Mouse (Mus musculus) stomach, embryonic 15.5 days (tissue): ENCODE results near the gene Ap3d1. TPM values are rescaled to one million over a fixed set of nuclear protein-coding genes. Genes with fewer than 3 reads are reported as not detected.

Experiments used
- ATAC-seq: fragments of 200-750 bp; cut with Nextera tagmentation; 2 replicates; pipeline ENCODE4 v1.8.0; 2017; ENCODE audit warnings: low read depth, moderate number of reproducible peaks, moderate TSS enrichment; ENCODE audit not compliant: insufficient read depth, low FRiP score
- H3K27ac ChIP-seq: fragments of 300-500 bp; sonication (generic); 2 replicates; pipeline ENCODE4 v1.5.1; 2015; ENCODE audit warnings: mild to moderate bottlenecking, inconsistent platforms
- H3K27me3 ChIP-seq: fragments of 300-500 bp; sonication (generic); replicated peaks from 2 replicates; pipeline ENCODE4 v1.6.1; 2015; ENCODE audit warnings: inconsistent platforms
- H3K36me3 ChIP-seq: fragments of 300-500 bp; sonication (generic); 2 replicates; pipeline ENCODE4 v1.6.1; 2015; ENCODE audit warnings: inconsistent platforms
- H3K4me1 ChIP-seq: fragments of 300-500 bp; sonication (generic); 2 replicates; pipeline ENCODE4 v1.6.1; 2015; ENCODE audit warnings: inconsistent platforms
- H3K4me2 ChIP-seq: fragments of 300-500 bp; sonication (generic); 2 replicates; pipeline ENCODE4 v1.6.1; 2015; ENCODE audit warnings: mild to moderate bottlenecking, inconsistent platforms
- H3K4me3 ChIP-seq: fragments of 300-500 bp; sonication (generic); replicated peaks from 2 replicates; pipeline ENCODE4 v1.5.1; 2015; ENCODE audit warnings: inconsistent platforms
- H3K9ac ChIP-seq: fragments of 300-500 bp; sonication (generic); 2 replicates; pipeline ENCODE4 v1.6.1; 2015; ENCODE audit warnings: inconsistent platforms
- H3K9me3 ChIP-seq: fragments of 300-500 bp; sonication (generic); 2 replicates; pipeline ENCODE4 v1.6.1; 2016; ENCODE audit warnings: inconsistent platforms
- WGBS: fragments of 180-500 bp; shearing (Covaris S2); methylation state at CpG from one replicate; pipeline ENCODE4 v1.1.7; 2015; 5-methylcytosine and 5-hydroxymethylcytosine counted together
- polyA plus RNA-seq: library from polyadenylated mRNA; unstranded; fragments of >200 nt; fragmentation: Nextera tagmentation; extraction: Ambion mirVana; gene quantifications from 2 replicates; pipeline ENCODE4 v1.2.1, GENCODE M21; 2015

Gene Ap3d1
- polyA plus RNA-seq, 1 experiment from 2014 or later, result 76.1 TPM

DNA sequence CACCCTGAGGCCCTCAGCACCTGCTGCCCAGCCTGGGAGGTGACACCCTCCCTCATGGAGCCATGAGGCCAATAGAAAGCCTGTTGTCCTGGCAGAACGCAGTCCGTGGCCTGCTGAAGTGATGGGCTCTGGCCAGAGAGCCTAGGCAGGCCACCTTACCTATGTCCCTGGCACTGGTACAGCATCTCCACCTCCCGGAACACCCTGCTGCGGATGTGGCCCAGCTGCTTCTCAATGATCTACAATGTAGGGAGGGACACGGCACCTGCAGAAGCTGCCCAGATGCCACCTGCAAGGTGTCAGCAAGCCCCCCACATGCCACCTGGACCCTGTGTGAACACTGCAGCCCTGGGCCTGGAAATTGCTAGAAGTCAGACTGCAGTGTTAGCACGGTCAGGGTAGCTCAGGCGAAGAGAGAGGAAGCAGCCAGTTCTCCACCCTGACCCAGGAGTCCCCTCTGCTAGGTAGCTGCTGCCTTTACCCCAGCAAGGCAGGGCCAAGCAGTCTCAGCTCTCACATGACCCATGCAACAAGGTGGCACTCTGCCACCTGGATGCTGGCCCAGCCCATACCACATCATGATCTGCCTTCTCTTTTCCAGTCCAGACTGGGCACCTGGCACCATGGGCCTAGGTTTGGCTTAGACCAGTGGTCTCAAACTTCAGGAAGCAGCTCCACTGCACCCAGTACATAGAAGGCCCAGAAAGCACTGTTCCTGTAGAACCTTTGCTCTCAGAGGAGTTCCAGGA, 72.2 kb downstream of the Ap3d1 start:
- ATAC-seq, result no peak
- no peak overlapping the region for H3K9ac ChIP-seq
- peaks cover 52% of the 10 kb centered on the region for H3K36me3 ChIP-seq
- H3K9me3 ChIP-seq, result no peaks in the 10 kb centered on the region
- 95% methylated on average over 7 of the region's 7 CpGs for WGBS
- no peak overlapping the region for H3K27ac ChIP-seq
- no peak overlapping the region for H3K4me2 ChIP-seq
- no peaks in the 10 kb centered on the region for H3K27me3 ChIP-seq
- H3K4me3 ChIP-seq, result no peak overlapping the region
- peaks cover 50% of the 10 kb centered on the region for H3K4me1 ChIP-seq

DNA sequence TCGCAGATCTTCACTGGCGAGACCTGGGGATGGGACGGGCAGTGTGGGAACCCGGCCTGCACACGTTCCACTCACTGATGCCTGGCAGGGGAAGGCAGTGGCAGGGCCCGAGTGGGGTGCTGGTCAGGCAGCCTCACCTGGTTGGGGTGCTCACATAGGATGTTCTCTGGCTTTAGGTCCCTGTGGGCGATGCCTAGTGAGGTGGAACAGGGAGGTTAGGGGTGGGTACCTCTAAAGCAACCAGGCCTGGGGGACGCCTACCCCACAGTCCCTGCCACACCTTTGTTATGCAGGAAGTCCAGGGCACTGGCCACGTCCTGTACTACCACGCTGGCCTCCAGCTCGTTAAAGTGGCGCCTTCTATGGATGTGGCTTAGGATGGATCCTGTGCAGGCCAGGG, 73.0 kb downstream of the Ap3d1 start:
- Histone ChIP-seq H3K4me2 (no peak overlapping the region), H3K4me1 (peaks cover 48% of the 10 kb centered on the region), H3K36me3 (peaks cover 52% of the 10 kb centered on the region), H3K9me3 (no peaks in the 10 kb centered on the region), H3K4me3 (no peak overlapping the region), H3K27ac (no peak overlapping the region), H3K27me3 (no peaks in the 10 kb centered on the region), H3K9ac (no peak overlapping the region)
- 87% methylated on average over 12 of the region's 12 CpGs for WGBS
- ATAC-seq, result no peak

DNA sequence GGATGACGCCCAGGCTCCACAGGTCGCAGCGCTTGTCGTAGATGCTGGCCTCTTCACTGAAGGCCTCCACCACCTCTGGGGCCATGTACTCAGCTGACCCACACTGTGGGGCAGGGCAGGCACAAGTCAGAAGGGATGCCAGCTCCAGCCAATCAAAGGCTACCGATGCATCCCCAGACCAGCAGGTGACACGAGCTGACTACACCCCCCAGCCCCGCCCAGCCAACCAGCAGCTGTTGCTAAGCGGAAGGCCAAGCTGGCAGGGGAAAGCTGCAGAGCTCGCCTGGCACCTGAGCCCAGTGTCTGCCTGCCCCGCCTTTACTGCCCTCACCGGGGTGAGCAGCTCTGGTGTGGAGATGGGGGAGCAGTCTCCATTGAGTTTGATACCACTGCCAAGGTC, 73.5 kb downstream of the Ap3d1 start:
- H3K9ac ChIP-seq, result no peak overlapping the region
- no peak for ATAC-seq
- H3K9me3 ChIP-seq, result no peaks in the 10 kb centered on the region
- no peaks in the 10 kb centered on the region for H3K27me3 ChIP-seq
- H3K36me3 ChIP-seq, result peaks cover 52% of the 10 kb centered on the region
- H3K4me3 ChIP-seq, result no peak overlapping the region
- 76% methylated on average over 11 of the region's 11 CpGs for WGBS
- H3K27ac ChIP-seq, result 0 out of 2 replicates have a peak overlapping the region, but pooled peaks have one; percentile 46
- no peak overlapping the region for H3K4me2 ChIP-seq
- H3K4me1 ChIP-seq, result peaks cover 48% of the 10 kb centered on the region

DNA sequence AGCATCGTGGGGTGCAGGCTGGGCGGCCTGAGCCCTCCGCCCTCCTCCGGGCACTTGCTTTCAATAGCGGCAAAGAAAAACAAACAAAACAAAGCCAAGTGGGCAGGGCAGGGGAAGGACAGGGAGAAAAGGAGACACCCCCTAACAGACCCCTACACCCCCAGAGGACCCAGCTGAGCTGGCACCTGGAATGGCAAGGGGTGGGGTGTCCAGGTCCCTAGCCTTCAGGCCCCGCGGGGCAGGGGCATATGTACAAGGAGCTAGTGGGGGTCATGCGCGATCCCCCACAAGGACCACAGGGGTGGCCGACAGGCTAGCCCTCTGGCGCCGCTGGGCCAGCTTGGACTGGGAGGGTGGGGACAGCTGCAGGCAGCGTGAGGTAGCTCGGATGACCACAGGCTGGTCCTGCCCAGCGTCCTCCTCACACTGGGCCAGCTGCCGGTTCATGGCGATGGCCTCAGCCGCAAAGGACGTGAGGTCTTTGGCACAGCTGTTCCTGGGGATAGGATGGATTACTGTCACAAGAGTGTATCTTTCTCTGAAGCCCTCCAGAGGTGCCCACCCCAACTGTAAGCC, 75.1 kb downstream of the Ap3d1 start:
- ATAC-seq, result no peak
- Histone ChIP-seq H3K27ac (no peak overlapping the region), H3K36me3 (peaks cover 52% of the 10 kb centered on the region), H3K27me3 (no peaks in the 10 kb centered on the region), H3K4me3 (no peak overlapping the region), H3K9me3 (no peaks in the 10 kb centered on the region), H3K4me2 (no peak overlapping the region), H3K9ac (no peak overlapping the region), H3K4me1 (peaks cover 40% of the 10 kb centered on the region)
- WGBS, result 80% methylated on average over 19 of the region's 19 CpGs

DNA sequence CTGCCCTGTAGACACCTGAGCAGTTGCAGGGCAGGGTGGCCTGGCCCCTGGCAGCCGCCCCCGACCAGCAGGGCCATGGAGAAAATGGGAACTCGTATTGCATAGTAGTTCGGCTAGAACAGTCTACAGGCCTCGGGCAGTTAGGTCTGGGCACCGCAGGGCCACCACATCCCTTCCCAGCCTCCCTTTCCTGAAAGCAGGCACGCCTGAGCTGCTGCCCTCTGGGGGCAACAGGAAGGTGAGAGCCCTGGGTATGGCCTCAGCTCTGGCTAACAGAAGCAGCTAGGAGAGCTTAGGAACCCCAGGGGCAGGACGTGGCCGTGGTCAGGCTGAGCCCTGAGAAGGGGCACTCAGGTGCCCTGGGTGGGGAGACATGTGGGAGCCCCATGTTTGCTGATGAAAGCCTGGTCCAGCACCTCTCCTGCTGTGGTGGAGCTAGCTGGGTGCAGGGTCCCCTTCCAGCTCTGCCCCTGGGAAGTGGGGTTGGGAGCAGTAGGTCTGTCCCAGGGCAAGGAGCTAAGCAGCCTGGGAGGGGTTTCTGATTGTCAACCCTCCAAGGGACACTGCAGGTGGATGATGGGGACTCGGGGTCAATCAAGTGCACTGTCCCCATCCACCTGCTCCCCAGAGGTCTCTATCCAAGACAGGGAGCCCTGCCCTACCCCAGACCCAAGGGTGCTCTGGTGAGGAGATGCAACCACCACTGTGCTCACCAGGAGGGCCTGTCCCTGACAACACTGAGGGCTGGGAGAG, 75.9 kb downstream of the Ap3d1 start:
- Histone ChIP-seq H3K36me3 (peaks cover 47% of the 10 kb centered on the region), H3K27me3 (no peaks in the 10 kb centered on the region), H3K4me1 (peaks cover 40% of the 10 kb centered on the region), H3K27ac (peak overlapping the region; percentile 89), H3K9ac (no peak overlapping the region), H3K4me3 (no peak overlapping the region), H3K9me3 (no peaks in the 10 kb centered on the region), H3K4me2 (no peak overlapping the region)
- 68% methylated on average over 10 of the region's 10 CpGs for WGBS
- ATAC-seq, result no peak

DNA sequence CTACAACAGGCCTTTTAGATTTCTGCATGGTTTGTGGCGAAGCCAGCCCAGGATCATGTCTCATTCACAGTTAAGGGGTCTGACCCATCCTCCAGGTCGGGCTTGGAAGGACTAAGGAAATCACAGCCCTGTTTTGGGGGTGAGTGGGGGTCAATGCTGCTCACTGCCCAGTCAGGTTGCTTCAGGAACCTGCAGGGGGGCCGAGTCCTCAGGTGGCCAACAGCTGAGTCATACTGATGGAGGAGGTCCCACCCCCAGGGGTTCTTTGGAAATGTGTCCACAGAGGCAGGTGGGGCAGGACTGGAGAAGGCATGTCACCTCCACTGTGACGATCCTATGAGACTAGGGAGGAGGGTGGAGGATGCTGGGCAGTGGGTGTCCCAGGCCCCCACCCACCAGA, 76.6 kb downstream of the Ap3d1 start:
- peaks cover 40% of the 10 kb centered on the region for H3K4me1 ChIP-seq
- H3K4me2 ChIP-seq, result peak overlapping the region; percentile 44; the same call in 1 of the 2 replicates
- no peak overlapping the region for H3K9ac ChIP-seq
- no peaks in the 10 kb centered on the region for H3K9me3 ChIP-seq
- 52% methylated on average over 4 of the region's 4 CpGs for WGBS
- ATAC-seq, result no peak
- peak overlapping the region; percentile 89 for H3K27ac ChIP-seq
- H3K27me3 ChIP-seq, result no peaks in the 10 kb centered on the region
- H3K4me3 ChIP-seq, result no peak overlapping the region
- peaks cover 41% of the 10 kb centered on the region for H3K36me3 ChIP-seq

DNA sequence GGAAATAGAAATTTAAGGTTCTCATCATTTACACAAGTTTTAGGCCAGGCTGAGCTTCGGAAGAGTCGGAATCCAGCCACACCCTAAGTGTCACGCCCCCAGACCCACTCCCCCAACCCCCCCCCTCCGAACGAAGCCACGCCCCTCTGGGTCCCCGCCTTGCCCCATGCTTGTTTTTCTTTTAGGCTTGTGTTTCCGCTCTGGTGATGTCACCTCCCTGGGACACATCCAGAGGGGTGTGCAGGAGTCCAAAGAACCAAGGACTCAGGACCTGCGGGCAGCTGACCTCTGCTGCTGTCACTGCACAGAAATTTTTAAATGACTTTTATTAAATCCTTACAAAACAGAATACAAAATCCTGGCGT, 77.1 kb downstream of the Ap3d1 start:
- no peak overlapping the region for H3K9ac ChIP-seq
- WGBS, result 6% methylated on average over 10 of the region's 10 CpGs

DNA sequence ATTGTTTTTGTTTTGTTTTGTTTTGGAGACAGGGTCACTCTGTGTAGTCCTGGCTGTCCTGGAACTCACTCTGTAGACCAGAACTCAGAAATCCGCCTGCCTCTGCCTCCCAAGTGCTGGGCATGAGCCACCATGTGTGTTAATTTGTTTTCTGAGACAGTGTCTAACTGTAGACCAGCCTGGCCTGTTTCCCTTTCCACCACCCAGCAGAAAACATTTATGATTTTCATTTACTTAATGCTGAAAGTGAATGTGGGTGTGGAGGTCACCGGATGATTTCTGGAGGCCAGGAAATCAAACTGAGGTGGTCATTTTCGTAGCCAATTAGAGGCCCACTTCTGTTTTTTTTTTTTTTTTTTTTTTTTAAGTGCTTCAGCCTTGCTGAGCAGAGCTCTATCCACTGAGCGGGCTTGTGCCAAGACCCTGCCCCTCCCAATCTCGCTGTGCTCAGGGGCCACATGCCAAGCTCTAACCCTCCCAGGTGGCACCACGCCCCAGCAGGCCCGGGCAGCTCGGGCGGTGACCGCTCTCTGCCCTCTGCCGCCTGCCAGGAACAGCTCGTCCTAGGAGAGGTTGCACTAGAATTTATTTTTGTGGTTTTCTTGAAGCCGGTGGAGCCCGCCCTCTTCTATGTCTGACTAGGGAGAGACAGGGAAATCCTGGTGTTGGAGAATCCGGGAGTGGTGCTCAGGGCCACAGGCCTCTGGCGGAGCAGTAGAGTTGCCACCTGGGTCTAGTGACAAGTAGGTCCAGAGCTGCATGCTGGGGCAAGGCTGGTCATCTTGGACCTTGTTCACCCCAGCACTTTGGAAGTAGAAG, 77.7 kb downstream of the Ap3d1 start:
- peak overlapping the region; percentile 89 for H3K27ac ChIP-seq
- H3K36me3 ChIP-seq, result peaks cover 31% of the 10 kb centered on the region
- H3K9ac ChIP-seq, result no peak overlapping the region
- H3K4me1 ChIP-seq, result peaks cover 40% of the 10 kb centered on the region
- WGBS, result 18% methylated on average over 16 of the region's 16 CpGs
- H3K9me3 ChIP-seq, result no peaks in the 10 kb centered on the region
- 0 out of 2 replicates have a peak overlapping the region, but pooled peaks have one; percentile 0 for H3K4me3 ChIP-seq
- H3K27me3 ChIP-seq, result no peaks in the 10 kb centered on the region
- ATAC-seq, result peak; percentile 45
- H3K4me2 ChIP-seq, result peak overlapping the region; percentile 44

More for the DNA sequence above, 77.1 kb downstream of the Ap3d1 start:
- H3K4me2 ChIP-seq, result peak overlapping the region; percentile 44
- peak; percentile 41 for ATAC-seq
- 0 out of 2 replicates have a peak overlapping the region, but pooled peaks have one; percentile 0 for H3K4me3 ChIP-seq
- H3K4me1 ChIP-seq, result peaks cover 40% of the 10 kb centered on the region
- H3K27ac ChIP-seq, result peak overlapping the region; percentile 89
- no peaks in the 10 kb centered on the region for H3K27me3 ChIP-seq
- H3K36me3 ChIP-seq, result peaks cover 37% of the 10 kb centered on the region
- H3K9me3 ChIP-seq, result no peaks in the 10 kb centered on the region

DNA sequence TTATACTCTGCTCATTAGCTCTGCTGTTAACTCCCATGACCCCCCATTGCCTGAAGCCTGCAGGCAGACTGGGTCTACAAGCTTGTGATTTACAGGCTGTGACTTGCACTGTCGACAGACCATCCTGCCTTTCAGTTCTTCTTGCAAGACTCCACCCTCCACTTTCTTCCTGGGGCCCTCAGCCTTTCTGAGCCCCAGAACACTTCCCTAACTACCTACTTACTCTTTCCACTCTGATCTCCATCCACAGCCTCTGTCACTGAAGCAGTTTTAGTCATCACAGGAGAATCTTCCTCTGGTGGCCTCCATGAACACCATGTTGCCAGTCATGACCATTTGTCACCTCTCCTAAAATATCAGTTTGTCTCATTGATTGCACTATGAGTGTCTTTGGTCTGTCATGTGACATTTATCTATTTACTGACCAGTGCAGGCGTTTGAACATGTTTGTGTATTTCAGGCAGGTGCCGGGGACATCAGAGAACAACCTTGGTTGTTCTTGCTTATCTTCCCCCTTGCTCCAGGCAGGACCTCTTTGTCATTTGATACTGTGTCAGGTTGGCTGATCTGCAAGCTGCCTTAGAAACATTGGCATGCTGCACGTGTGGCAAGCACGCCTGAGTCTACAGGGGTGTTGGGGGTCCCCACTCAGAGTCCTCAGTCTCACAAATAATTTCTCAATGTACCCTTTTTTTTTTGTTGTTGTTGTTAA, 78.4 kb downstream of the Ap3d1 start:
- Histone ChIP-seq H3K9me3 (no peaks in the 10 kb centered on the region), H3K27me3 (no peaks in the 10 kb centered on the region), H3K4me2 (no peak overlapping the region; the same call in 1 of the 2 replicates), H3K9ac (no peak overlapping the region), H3K4me3 (no peak overlapping the region), H3K4me1 (peaks cover 46% of the 10 kb centered on the region), H3K36me3 (peaks cover 23% of the 10 kb centered on the region), H3K27ac (peak overlapping the region; percentile 89)
- no peak; the same call in 1 of the 2 replicates for ATAC-seq
- 28% methylated on average over 5 of the region's 5 CpGs for WGBS

DNA sequence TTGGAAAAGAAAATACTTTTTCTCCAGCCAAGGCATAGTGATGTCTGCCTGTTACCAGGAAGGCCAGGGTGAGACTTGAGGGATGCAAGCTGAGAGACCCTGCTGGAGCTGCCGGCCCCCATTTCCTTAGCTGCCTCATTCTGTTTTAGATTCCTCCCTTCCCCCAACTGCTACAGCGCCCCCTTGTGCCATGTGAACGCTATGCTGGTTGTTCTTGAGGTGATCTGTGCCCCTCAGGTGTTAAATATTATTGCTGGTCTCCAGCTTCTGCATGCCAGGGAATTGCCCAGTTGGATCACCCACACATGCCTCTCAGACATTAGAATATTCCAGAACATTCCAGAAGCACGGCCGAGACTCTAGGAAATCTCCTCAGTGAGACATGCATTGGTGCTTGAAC, 80.9 kb downstream of the Ap3d1 start:
- no peak overlapping the region for H3K27ac ChIP-seq
- no peak overlapping the region for H3K4me3 ChIP-seq
- H3K9me3 ChIP-seq, result no peaks in the 10 kb centered on the region
- H3K36me3 ChIP-seq, result 0 out of 2 replicates have a peak, but pooled peaks cover under 1% of the 10 kb centered on the region
- 35% methylated on average over 5 of the region's 5 CpGs for WGBS
- H3K4me1 ChIP-seq, result peaks cover 44% of the 10 kb centered on the region
- H3K4me2 ChIP-seq, result no peak overlapping the region
- H3K9ac ChIP-seq, result no peak overlapping the region
- H3K27me3 ChIP-seq, result no peaks in the 10 kb centered on the region
- no peak for ATAC-seq

DNA sequence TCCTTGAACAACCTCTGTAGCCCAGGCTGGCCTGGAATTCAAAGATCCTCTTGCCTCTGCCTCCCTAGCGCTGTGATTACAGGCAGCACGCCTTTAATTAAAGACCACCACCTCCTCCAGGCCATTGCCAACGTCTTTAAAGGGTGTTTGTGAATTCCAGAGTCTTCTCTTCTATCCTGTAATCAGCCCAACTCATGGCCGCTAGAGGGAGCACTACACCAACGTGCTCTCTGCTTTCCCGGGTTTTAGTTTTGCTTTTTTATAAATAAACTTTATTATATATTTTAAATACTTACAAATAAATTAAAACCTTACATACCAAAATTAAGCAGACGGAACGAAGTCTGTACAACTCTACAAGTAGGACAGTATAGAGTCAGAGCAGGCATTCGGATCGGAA, 82.9 kb downstream of the Ap3d1 start:
- no peaks in the 10 kb centered on the region for H3K36me3 ChIP-seq
- 0 out of 2 replicates have a peak overlapping the region, but pooled peaks have one; percentile 17 for H3K4me3 ChIP-seq
- H3K27ac ChIP-seq, result no peak overlapping the region; the same call in 1 of the 2 replicates
- peaks cover 40% of the 10 kb centered on the region for H3K4me1 ChIP-seq
- WGBS, result 12% methylated on average over 10 of the region's 10 CpGs
- no peak for ATAC-seq
- H3K9ac ChIP-seq, result no peak overlapping the region
- peak overlapping the region; percentile 41; the same call in 1 of the 2 replicates for H3K4me2 ChIP-seq
- no peaks in the 10 kb centered on the region for H3K27me3 ChIP-seq
- no peaks in the 10 kb centered on the region for H3K9me3 ChIP-seq
